Mouse (Mus musculus): ENCODE measurements around the gene Phf21a.

Gene Phf21a

DNA sequence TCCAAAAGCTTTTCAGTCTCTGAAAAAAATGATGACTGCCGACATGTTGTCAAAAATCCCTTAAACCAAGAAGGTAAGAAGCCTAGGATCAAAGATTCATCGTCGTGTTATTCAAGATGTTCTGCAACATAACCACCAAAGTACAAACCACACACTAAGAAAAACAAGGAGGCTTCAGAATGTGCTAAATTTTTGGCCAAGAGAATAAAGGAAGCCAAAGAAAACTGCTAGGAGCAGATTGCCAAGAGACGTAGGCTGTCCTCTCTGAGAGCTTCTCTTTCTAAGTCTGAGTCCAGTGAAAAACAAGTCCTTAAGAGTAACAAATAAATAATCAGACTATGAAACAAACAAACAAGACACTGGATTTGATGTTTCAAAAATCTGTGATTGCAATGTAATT is 219.6 kb downstream of the Phf21a start:
- no peak for DNase-seq

DNA sequence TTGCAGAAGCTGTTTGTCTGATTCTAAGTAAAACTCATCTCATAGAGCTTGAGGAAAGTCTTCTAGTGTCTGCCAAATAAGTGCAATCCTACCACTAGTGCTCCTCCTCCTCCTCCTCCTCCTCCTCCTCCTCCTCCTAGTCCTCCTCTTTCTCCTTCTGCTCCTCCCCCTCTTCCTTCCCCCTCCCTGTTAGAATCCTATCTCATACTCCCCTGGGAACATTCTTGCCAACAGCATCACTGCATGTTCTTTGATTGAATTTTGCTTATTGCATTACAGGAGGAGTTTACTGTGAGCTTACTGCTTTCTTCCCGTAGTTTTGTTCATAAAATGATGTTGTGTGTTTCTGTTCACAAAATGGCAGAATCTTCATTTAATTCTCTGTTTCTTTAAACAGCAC is 221.1 kb downstream of the Phf21a start:
- DNase-seq: no peak

DNA sequence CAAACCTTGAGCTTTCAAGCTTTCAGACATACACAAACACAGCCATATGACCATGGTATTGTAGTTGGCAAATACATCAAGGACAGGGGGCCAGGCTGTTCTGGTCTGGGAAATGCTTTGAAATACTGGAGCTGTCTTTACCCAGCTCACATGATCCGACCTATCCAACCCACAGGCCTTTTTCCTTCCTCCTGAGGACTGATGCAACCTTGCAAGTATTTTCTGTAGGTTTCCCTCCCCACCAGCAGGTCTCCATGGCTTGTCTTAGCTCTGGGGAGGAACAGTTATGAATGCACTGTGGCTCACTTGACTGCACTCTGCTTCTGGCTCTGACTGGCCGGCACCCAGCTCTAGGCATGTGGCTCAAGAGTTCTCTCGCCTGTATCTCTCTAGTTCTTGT is 223.7 kb downstream of the Phf21a start:
- no peak for DNase-seq

- DNase-seq: no peak
Measured at GRCm38 (mm10) chr2:92317228-92317627, 224.3 kb downstream of the Phf21a start.

DNA sequence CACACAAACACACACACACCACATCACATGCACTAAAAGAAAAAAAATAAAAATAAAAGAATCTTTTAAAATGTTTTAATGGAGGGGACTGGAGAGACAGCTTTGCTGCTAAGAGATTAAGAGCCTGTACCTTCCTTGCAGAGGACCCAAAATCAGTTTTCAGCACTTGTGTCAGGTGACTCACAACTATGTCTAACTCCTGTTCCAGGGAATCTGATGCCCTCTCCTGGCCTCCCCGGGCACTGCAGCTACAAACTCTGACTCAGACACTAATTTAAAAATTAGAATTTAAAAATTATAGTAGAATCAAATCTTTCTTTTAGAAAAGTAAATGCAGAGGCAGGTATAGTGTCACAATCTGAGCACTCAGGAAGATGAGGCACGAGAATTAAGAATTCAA is 229.8 kb downstream of the Phf21a start:
- no peak for DNase-seq

- DNase-seq: no peak
Measured at GRCm38 (mm10) chr2:92325676-92326075, 232.8 kb downstream of the Phf21a start.

DNA sequence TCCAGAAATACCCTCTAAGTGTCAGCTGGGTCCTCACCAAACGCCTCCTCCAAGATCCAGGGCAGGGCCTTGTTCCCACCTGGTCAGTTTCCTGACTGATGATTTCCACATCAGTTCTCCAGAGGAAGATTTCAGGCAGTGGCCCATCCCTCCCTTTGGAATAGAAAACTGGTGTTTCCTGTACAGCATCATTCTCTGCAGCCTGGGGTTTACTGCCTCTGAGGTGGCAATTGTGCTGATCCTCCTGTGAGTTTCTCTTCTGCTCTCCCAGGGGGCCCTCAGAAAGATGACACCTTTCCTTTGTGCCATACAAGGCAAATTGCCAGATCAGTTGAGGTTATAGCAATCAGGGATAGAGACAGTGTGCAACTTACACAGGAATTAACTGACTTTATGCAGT is 233.3 kb downstream of the Phf21a start:
- DNase-seq: no peak

- DNase-seq: no peak
Measured at GRCm38 (mm10) chr2:92327601-92328000, 234.7 kb downstream of the Phf21a start.

DNA sequence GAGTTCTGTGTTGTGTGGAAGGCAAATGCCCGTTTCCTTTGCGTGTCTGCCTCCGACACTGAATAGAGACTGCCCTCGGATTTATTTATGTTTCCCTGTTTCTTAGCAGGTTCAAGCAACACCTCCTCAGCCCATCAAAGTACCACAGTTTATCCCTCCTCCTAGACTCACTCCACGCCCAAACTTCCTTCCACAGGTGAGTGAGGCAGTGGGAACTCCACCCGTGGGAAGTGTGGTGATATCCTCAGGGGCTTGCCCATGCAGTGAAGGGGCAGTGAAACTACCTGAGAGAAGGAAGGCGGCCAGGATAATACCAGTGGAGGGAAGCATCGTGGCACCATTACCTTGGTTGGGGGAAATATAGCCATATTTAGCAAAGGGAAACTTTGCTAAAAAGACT is 235.3 kb downstream of the Phf21a start:
- no peak for DNase-seq

- peak; percentile 37 for DNase-seq
Measured at GRCm38 (mm10) chr2:92330840-92331239, 237.9 kb downstream of the Phf21a start.

DNA sequence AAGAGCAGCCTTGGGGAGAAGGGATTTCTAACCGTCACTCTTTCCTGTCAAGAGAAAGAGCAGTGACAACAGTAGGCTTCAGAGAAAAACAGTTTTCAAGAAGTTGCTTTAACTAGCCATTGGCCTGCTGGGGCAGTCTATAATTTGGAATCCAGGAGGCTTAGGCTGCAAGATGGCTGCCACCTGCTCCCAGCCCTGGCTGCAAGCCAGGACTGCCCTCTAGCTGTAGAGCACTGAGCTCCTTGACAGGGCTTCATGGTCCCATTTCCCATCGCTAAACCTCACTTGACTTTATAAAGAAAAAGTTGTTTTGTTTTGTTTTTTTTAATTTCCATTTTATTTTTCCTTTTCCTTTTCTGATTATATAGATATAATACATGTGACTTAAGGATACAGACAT is 238.5 kb downstream of the Phf21a start:
- DNase-seq: no peak

DNA sequence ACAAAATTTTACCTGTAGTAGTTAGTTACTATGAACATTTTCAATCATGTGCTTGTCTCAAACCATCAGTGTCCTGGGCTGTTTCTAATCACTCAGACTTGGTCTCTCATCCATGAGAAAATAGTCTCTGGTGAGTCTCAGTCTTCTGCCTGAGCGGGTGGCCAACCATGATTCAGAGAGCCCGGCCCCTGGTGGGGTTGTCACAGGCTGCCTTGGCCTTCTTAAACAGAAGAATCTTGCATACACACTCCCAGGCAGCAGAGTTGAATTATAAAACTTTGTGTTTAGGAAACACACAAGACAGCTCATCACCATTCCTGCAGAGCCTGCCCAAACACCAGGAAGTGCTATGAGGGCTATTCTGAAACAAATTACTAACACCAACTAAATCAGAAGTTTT is 239.0 kb downstream of the Phf21a start:
- DNase-seq: no peak

DNA sequence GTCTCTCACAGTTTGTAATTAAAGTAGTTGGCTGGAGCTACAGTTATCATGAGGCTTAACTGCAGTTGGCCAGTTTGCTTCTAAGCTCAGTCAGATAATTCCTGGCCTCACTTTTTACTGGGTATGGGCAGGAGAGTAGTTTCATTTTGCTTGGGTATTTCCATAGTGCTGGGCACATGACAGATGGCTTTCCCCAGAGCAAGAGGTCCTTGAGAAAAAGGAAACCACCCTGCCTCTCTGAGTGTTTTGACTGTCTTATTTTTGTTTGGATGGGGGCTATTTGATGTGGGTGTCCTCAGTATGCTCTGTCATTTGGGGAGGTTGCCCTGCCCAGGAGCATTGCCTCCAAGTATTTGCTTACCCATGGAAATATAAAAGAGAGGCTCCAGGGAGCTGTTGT is 249.5 kb downstream of the Phf21a start:
- DNase-seq: no peak

DNA sequence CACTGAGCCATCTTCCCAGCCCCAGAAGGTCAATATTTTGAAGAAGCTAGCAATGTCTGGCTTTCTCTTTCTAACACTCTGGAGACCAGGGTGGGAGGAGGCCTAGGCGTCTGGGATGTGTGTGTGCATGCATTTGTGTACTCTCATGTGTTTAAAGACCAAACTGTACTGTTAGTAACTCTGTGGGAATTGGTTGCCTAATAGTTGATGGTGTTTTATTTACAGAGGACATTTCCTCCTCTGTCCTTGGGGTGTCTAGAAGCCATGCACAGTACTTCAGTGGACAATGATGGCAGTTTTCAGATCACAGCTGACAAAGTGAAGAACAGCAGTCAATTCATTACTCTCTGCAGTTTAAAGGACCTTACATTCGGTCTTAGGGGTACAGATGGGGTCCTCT is 254.3 kb downstream of the Phf21a start:
- no peak for DNase-seq

- DNase-seq: no peak
Measured at GRCm38 (mm10) chr2:92349589-92350425, 256.9 kb downstream of the Phf21a start.

- DNase-seq: no peak
Measured at GRCm38 (mm10) chr2:92350686-92351085, 257.8 kb downstream of the Phf21a start.

GRCm38 (mm10) chr2:92353402-92353801 is 260.5 kb downstream of the Phf21a start:
- DNase-seq: no peak

DNA sequence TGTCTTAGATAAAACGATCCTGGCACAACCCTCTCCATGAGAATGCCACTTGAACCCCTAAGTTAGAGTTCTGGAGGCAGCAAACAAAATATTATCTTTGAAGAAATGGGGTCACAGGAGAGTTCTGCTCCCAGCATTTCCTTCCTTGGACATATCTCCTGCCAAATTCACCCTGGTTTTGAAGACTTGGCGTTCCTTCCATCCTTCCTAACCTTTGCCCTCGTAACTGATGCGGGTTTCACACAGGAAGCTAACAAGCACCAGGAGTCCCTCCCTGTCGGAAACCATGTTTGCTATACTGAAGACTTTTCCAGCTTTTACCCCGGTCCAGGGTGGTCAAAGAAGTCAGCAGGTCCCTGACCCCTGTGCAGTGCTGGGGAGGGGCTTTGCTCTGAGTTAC is 261.3 kb downstream of the Phf21a start:
- DNase-seq: no peak

DNA sequence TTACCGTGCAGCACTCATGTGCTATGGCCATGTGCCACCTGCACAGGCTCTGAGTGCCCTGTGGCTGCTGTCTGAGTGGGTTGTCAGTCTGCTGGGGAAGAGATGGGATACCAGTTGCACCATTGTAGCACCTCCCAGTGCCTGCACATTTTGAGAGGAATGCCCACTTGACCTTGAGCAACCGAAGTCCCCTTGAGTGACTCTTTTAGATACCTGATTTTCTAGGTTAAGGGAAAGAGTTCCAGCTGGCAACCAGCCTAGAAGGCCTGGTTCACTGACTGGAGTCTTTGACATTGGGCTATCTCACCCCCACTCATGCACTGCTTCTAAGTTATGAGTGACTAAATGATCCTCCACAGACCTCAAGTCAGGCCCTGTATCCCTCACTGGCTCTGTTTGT is 266.4 kb downstream of the Phf21a start:
- DNase-seq: no peak

- DNase-seq: no peak
Measured at GRCm38 (mm10) chr2:92360186-92360823, 267.4 kb downstream of the Phf21a start.

DNA sequence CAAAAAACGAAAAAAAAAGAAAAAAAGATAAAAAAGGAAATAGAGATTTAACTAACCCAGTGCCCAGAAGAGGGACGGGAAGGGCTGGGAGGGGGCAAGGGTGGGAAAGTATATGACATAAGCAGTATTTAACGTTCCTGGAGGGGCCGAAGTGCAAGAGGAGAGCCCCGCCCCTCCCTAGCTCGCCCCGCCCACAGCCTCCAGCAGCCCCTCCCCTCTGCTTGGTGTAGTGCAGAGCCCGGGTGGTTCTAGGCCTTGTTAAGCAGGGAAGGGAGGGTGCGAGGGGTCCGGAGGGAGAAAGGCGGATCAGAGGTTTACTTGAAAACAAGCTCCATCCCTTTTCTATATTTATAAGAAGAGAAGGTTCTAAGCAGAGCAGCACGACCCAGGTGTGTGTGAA is 268.0 kb downstream of the Phf21a start:
- DNase-seq: no peak

DNA sequence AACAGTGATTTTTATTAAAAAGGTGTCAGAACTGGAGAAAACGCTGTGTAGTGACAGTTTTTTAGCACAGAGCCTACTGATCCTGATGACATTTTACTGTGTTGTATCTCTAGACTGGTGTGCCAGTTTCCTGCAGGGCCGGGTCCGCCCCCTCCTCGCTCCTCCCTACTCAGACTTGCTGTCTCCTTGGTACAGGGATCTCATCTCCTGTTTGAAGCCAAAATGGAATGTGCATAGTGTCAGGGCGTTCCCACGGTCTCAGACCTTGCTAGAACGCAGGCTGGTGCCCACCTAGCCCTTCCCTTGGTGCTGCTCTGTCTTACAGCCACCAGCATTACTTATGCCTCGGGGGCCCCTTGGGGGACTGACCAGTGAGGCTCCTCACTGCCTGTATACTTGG is 268.9 kb downstream of the Phf21a start:
- no peak for DNase-seq

DNA sequence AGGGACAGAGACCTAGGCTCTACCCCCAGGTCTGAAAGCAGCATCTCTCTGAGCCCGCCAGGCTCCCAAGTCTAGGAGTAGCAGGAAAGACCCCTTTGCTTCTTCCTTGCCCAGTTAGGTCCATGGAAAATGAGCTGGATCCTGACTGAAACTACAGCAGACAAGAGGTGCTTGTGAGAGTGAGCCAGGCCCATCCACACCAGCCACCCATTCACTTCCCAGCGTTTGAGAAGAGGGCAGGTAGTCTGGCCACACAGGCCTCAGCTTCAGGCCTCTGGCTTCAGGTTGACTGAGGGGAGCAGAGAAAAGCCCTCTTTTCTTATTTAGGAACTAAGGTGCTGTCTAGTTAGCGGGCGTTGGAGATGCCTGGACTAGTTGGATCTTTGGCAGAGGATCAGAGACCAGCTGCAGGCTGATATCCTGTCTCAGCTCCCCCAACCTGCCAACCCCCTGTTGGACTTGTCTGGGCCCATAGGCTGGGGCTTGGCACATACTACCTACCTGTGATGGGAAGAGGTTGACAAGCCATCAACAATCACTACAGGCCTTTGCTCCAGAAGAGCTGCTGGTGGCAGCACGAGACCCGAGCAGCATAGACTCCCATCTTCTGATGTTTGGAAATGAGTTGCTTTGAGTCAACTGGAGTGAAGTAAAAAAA is 269.8 kb downstream of the Phf21a start:
- no peak for DNase-seq

DNA sequence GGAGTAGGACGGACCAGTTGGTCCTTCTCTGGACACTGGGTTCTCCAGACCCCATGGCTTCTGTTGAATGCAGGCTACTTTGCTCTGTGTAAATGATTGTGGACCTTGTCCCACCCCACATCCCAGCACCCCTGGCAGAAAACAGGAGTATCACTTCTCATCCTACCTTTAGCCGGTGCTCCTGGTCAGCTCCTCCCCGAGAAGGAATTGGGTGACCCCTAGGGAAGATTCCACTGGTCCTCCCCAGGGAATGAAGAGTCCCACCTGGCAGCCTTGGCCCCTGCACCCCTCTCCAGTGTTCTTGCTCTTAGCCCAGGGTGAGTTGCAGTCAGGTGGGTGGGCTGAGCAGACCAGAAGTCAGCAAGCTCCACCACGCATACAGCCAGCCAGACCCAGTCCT is 271.2 kb downstream of the Phf21a start:
- no peak for DNase-seq

All from right cerebral cortex, postnatal 25 days (tissue).